Mouse (Mus musculus) fibroblast of lung, adult 2 months (primary cell): ENCODE results near the gene Mpp4.

Experiments
- DNase-seq: peaks from one replicate; pipeline ENCODE4 v3.0.0-alpha.2; 2011; ENCODE audit warnings: low read depth

Gene Mpp4

GRCm38 (mm10) chr1:59163030-59163461 is at the start of gene Mpp4:
Mpp4 (minus strand) TSS chr1:59163389.
- peak; percentile 58 for DNase-seq

GRCm38 (mm10) chr1:59212951-59213350 is 49.8 kb upstream of the Mpp4 start:
- DNase-seq: no peak

- no peak for DNase-seq
Measured at GRCm38 (mm10) chr1:59212076-59212779, 49.0 kb upstream of the Mpp4 start.

- DNase-seq: no peak
Measured at GRCm38 (mm10) chr1:59211651-59212050, 48.5 kb upstream of the Mpp4 start.

GRCm38 (mm10) chr1:59208331-59208730 is 45.1 kb upstream of the Mpp4 start:
- no peak for DNase-seq

GRCm38 (mm10) chr1:59204489-59204888 is 41.3 kb upstream of the Mpp4 start:
- DNase-seq: no peak

- DNase-seq: no peak
Measured at GRCm38 (mm10) chr1:59202367-59202766, 39.2 kb upstream of the Mpp4 start.

GRCm38 (mm10) chr1:59201561-59201960 is 38.4 kb upstream of the Mpp4 start:
- DNase-seq: no peak

- no peak for DNase-seq
Measured at GRCm38 (mm10) chr1:59200960-59201359, 37.8 kb upstream of the Mpp4 start.

GRCm38 (mm10) chr1:59194979-59195378 is 31.8 kb upstream of the Mpp4 start:
- DNase-seq: no peak

GRCm38 (mm10) chr1:59187786-59188185 is 24.6 kb upstream of the Mpp4 start:
- no peak for DNase-seq

- no peak for DNase-seq
Measured at GRCm38 (mm10) chr1:59186317-59186716, 23.1 kb upstream of the Mpp4 start.

GRCm38 (mm10) chr1:59185410-59185809 is 22.2 kb upstream of the Mpp4 start:
- DNase-seq: no peak

GRCm38 (mm10) chr1:59183045-59183444 is 19.9 kb upstream of the Mpp4 start:
- DNase-seq: no peak

- no peak for DNase-seq
Measured at GRCm38 (mm10) chr1:59182373-59182772, 19.2 kb upstream of the Mpp4 start.

- no peak for DNase-seq
Measured at GRCm38 (mm10) chr1:59180003-59180402, 16.8 kb upstream of the Mpp4 start.

GRCm38 (mm10) chr1:59178401-59178800 is 15.2 kb upstream of the Mpp4 start:
- DNase-seq: no peak

- no peak for DNase-seq
Measured at GRCm38 (mm10) chr1:59174514-59175373, 11.6 kb upstream of the Mpp4 start.

GRCm38 (mm10) chr1:59173023-59173422 is 9.8 kb upstream of the Mpp4 start:
- DNase-seq: no peak

- no peak for DNase-seq
Measured at GRCm38 (mm10) chr1:59171875-59172274, 8.7 kb upstream of the Mpp4 start.

GRCm38 (mm10) chr1:59170290-59170689 is 7.1 kb upstream of the Mpp4 start:
- DNase-seq: no peak

- no peak for DNase-seq
Measured at GRCm38 (mm10) chr1:59169586-59169985, 6.4 kb upstream of the Mpp4 start.

GRCm38 (mm10) chr1:59168556-59168955 is 5.4 kb upstream of the Mpp4 start:
- no peak for DNase-seq
